Comparison of ENCODE assay signal across 10 mouse cellular contexts in the genomic region with DNA sequence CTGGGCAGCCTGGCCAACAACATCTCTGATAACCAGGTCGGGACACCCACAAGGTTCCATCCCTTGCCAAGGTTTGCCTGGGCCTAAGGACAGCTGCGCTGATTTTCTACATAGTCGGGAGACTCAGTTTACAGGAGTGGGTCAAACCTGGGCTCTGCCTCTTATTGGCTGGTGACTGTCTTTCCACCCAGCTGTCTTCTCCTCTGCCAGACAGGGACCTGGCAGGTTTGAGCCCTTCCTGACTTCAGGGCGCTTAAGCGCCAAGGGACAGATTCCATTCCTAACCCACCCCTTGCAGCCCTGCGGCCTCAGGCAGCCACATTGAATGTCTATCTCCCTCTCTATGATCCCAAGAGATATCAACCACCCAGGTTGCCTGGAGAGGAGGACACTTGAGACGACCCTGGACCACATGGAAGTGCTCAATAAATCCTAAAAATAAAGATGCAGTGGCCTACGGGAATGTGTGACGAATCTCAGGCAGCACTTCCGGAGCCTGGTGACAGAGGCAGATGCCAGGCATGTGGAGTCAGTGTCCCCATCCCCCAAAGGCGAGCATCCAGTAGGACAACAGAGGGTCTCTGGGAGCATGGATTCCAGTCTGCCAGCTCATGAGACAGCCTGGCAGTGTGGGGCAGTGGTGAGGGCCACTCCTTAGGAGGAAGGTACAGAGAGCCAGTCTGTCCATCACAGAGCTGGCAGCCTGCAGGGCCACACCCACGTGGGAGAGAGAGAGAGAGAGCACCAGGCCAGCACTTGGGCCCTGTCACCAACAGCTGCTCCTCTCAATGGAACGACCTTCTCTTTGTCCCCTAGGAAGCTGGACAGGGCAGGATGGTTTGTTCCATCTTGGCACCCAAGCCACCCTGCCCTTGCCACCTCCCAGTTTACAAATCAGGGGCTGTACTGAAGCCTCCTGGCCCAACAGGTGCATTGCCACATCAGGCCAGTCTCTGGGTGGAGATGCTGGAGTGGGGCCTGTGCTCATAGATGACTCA.
A peak's percentile ranks its signal among the peaks of the same experiment; 100 is the strongest.
DNase-seq lines count a peak whose midpoint lies in the region; ATAC-seq lines count a peak whose summit lies in the region.
"Had no signal": no experiment of that assay in that cellular context is flagged by ENCODE, and none has a peak within 500 bp of the region (broad histone marks: within the 10 kb centered on the region; RNA-seq: fewer than 3 reads in every experiment).

No protein-coding gene starts in this region.

- no peaks in the 10 kb centered on the region for H3K27me3 ChIP-seq in neural tube, embryonic 11.5 days (ENCODE audit: control insufficient read depth, insufficient read depth, low read length)
- no peaks in the 10 kb centered on the region for H3K27me3 ChIP-seq in hindbrain, embryonic 11.5 days (ENCODE audit: control insufficient read depth, insufficient read depth, low read length)
- H3K27me3 ChIP-seq: hindbrain, embryonic 12.5 days; liver, embryonic 15.5 days had no signal

- no peaks in the 10 kb centered on the region for H3K9me3 ChIP-seq in neural tube, embryonic 11.5 days (ENCODE audit: control insufficient read depth, low read length)
- no peaks in the 10 kb centered on the region for H3K9me3 ChIP-seq in hindbrain, embryonic 11.5 days (ENCODE audit: control insufficient read depth, low read length)
- H3K9me3 ChIP-seq: hindbrain, embryonic 12.5 days; liver, embryonic 15.5 days had no signal

- H3K27ac ChIP-seq in neural tube, embryonic 11.5 days (ENCODE audit: low read depth, low read length), result no peak overlapping the region
- H3K27ac ChIP-seq in hindbrain, embryonic 11.5 days (ENCODE audit: low read depth, low read length), result no peak overlapping the region
- H3K27ac ChIP-seq: hindbrain, embryonic 12.5 days; liver, embryonic 15.5 days had no signal

- no peak overlapping the region for H3K4me2 ChIP-seq in neural tube, embryonic 11.5 days (ENCODE audit: low read depth)
- H3K4me2 ChIP-seq in hindbrain, embryonic 11.5 days (replicated peaks; ENCODE audit: low read depth, low read length), result no peak overlapping the region
- H3K4me2 ChIP-seq: hindbrain, embryonic 12.5 days; liver, embryonic 15.5 days had no signal

- no peaks in the 10 kb centered on the region for H3K36me3 ChIP-seq in neural tube, embryonic 11.5 days (ENCODE audit: control insufficient read depth, insufficient read depth, low read length)
- H3K36me3 ChIP-seq in hindbrain, embryonic 11.5 days (ENCODE audit: control insufficient read depth, insufficient read depth, low read length), result no peaks in the 10 kb centered on the region
- H3K36me3 ChIP-seq: hindbrain, embryonic 12.5 days; liver, embryonic 15.5 days had no signal

- H3K4me3 ChIP-seq in neural tube, embryonic 11.5 days (ENCODE audit: low read depth, low read length), result no peak overlapping the region
- no peak overlapping the region for H3K4me3 ChIP-seq in hindbrain, embryonic 11.5 days (ENCODE audit: low read depth, low read length)
- H3K4me3 ChIP-seq: hindbrain, embryonic 12.5 days; liver, embryonic 15.5 days had no signal

- 0 out of 2 replicates have a peak, but pooled peaks cover 4% of the 10 kb centered on the region for H3K4me1 ChIP-seq in neural tube, embryonic 11.5 days (ENCODE audit: control insufficient read depth, insufficient read depth, low read length)
- H3K4me1 ChIP-seq in hindbrain, embryonic 11.5 days (replicated peaks; ENCODE audit: control insufficient read depth, insufficient read depth, low read length), result peaks cover 3% of the 10 kb centered on the region; the same call in 1 of the 2 replicates

- WGBS in neural tube, embryonic 11.5 days, result 79% methylated on average over 13 of the region's 13 CpGs
- WGBS in hindbrain, embryonic 11.5 days, result 74% methylated on average over 13 of the region's 13 CpGs

- peak; percentile 17 to 58 for DNase-seq in cerebellum, postnatal 14 days
- DNase-seq in cerebellum, postnatal 36 days, result no peak
- no peak for DNase-seq in neural tube, embryonic 11.5 days (ENCODE audit: low spot score)
- DNase-seq in neural tube, embryonic 10.5 days (ENCODE audit: extremely low spot score, low spot score), result no peak
- peak; percentile 1 for DNase-seq in heart, postnatal 25 days (ENCODE audit: low spot score)
- DNase-seq in ovary, postnatal 36 days (ENCODE audit: low spot score), result no peak
- DNase-seq in hindbrain, embryonic 11.5 days (ENCODE audit: low spot score), result no peak

- ATAC-seq in neural tube, embryonic 11.5 days (ENCODE audit: insufficient read depth, low FRiP score, low TSS enrichment), result no peak
- no peak for ATAC-seq in granulocyte monocyte progenitor cell, adult 5-6 weeks (replicated peaks; ENCODE audit: poor library complexity, severe bottlenecking)
- ATAC-seq in hindbrain, embryonic 11.5 days (ENCODE audit: low FRiP score), result no peak

- peak overlapping the region; percentile 3; the same call in 1 of the 2 replicates for H3K9ac ChIP-seq in neural tube, embryonic 11.5 days (ENCODE audit: low read length)
- no peak overlapping the region for H3K9ac ChIP-seq in hindbrain, embryonic 11.5 days (ENCODE audit: low read depth, low read length)
- H3K9ac ChIP-seq: hindbrain, embryonic 12.5 days; liver, embryonic 15.5 days had no signal

- intact Hi-C loops in heart, postnatal 25 days (cut with DNase I), result no loop called here

Comparison
In these comparisons a context has a peak if more than half of its experiments do, and no peak if none do; other contexts are left out.
1. DNase-seq: peak in cerebellum, postnatal 14 days (2 of 2) and heart, postnatal 25 days (single experiment); none in cerebellum, postnatal 36 days (0 of 2), neural tube, embryonic 11.5 days (single experiment), neural tube, embryonic 10.5 days (single experiment), ovary, postnatal 36 days (single experiment) and hindbrain, embryonic 11.5 days (single experiment).